Mouse (Mus musculus) subcutaneous adipose tissue, adult 2 months (tissue): Measurements from ENCODE around the gene Cdk17. TPM values are rescaled to one million over a fixed set of nuclear protein-coding genes. Genes with fewer than 3 reads are reported as not detected.

Experiments used
- polyA plus RNA-seq: library from polyadenylated mRNA; depleted of rRNA; stranded (reverse); fragments of >200 nt; gene quantifications from 2 replicates; pipeline ENCODE4 v1.2.3, GENCODE M21; 2012; ENCODE audit warnings: low replicate concordance; rRNA removed

Gene Cdk17
- polyA plus RNA-seq, result 10.4 and 17.1 TPM in 2 replicates

GRCm38 (mm10) chr10:93160807-93161510, at the start of gene Cdk17:
Cdk17 (plus strand) TSS chr10:93160875.

GRCm38 (mm10) chr10:93310721-93311411, 150.2 kb downstream of the Cdk17 start, which contains the start of gene Elk3:
Elk3 (minus strand) TSS chr10:93311135.

Other genes starting within 250 kb of the Cdk17 start
- gene Cfap54, start 79.3 kb upstream of the Cdk17 start, polyA plus RNA-seq, result 0.15 and 0.33 TPM in 2 replicates
- gene Elk3, start 150.3 kb downstream of the Cdk17 start, polyA plus RNA-seq, result 46.2 and 49.4 TPM in 2 replicates